ENCODE assay signal across 19 mouse cellular contexts in the genomic region with DNA sequence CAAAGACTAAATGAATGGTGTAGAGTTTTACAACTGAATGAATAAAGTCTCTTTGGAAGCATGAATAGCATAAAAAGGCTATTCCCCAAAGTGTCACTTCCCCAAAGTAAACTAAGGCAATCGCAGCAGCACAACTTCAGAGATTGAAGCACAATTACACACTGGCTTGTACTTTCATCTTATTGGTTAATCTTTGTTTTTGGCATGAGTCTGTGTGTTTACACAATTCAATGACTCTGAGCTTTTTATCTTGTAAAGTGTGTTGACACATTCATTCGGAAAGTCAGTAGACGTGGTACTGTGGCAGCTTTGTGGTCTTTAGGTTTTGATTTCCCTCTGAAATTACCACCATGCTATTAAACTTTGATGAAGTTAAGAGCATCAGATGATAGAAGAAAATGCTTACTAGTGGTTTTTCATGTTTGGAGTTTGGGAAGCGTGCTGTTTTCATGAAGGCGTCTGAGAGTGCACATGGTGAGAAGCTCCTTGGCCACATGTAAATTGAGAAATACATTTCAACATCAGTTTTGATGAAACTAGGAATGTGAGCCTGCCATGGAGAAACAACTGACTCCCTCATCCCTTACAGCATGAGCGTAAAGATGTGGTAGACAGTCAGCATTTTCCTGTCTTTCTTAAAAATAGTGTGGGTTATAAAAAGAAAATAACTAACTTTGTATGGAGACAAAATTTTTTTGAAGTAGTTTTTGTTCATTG.
"Had no signal": no experiment of that assay in that cellular context is flagged by ENCODE, and none has a peak within 500 bp of the region (broad histone marks: within the 10 kb centered on the region; RNA-seq: fewer than 3 reads in every experiment).

No protein-coding gene starts in this region.

- H3K27me3 ChIP-seq: liver, embryonic 13.5 days; midbrain, embryonic 12.5 days; midbrain, embryonic 15.5 days; neural tube, embryonic 12.5 days; neural tube, embryonic 15.5 days had no signal

- ATAC-seq: inflammation-experienced regulatory T-cells, adult 6 months; intestine, embryonic 16.5 days; midbrain, embryonic 15.5 days had no signal

- DNase-seq: kidney, adult 18-20 months; kidney, adult 9 months; kidney, postnatal 25 days; layer of hippocampus, postnatal 36 days; liver, embryonic 13.5 days; right cerebral cortex, adult 18-20 months; right cerebral cortex, postnatal 14 days; right cerebral cortex, postnatal 4 days; thymus, adult 2 months; thymus, postnatal 25 days had no signal

- H3K27ac ChIP-seq: kidney, postnatal 0 days; left cerebral cortex, adult 2 months; liver, embryonic 13.5 days; midbrain, embryonic 12.5 days; midbrain, embryonic 15.5 days; neural tube, embryonic 12.5 days; neural tube, embryonic 15.5 days; stomach, postnatal 0 days had no signal

- H3K9ac ChIP-seq: liver, embryonic 13.5 days; midbrain, embryonic 12.5 days; midbrain, embryonic 15.5 days; neural tube, embryonic 12.5 days; neural tube, embryonic 15.5 days had no signal

- H3K4me2 ChIP-seq: liver, embryonic 13.5 days; midbrain, embryonic 12.5 days; midbrain, embryonic 15.5 days; neural tube, embryonic 12.5 days; neural tube, embryonic 15.5 days had no signal

- H3K36me3 ChIP-seq: liver, embryonic 13.5 days; midbrain, embryonic 12.5 days; midbrain, embryonic 15.5 days; neural tube, embryonic 12.5 days; neural tube, embryonic 15.5 days had no signal

- H3K9me3 ChIP-seq: liver, embryonic 13.5 days; midbrain, embryonic 12.5 days; midbrain, embryonic 15.5 days; neural tube, embryonic 12.5 days; neural tube, embryonic 15.5 days had no signal

- H3K4me3 ChIP-seq: left cerebral cortex, adult 2 months; liver, embryonic 13.5 days; midbrain, embryonic 12.5 days; midbrain, embryonic 15.5 days; neural tube, embryonic 12.5 days; neural tube, embryonic 15.5 days had no signal
